Mouse (Mus musculus) cerebellum, adult 11-12 months (tissue): Measurements from ENCODE around the gene Ptprs.
"Not testable (repeated sequence)": the region's sequence is repeated elsewhere in the genome, so short reads cannot be mapped to it uniquely, and the experiment has no call there.

ENCODE experiments used
- DNase-seq: peaks from one replicate; pipeline ENCODE4 v3.0.0; 2022

Gene Ptprs

GRCm38 (mm10) chr17:56476402-56476752 is at the start of gene Ptprs:
Gene Ptprs (minus strand): TSS chr17:56476483.
- DNase-seq = peak; percentile 98

- DNase-seq = no peak
These were observed 48.7 kb upstream of the Ptprs start for GRCm38 (mm10) chr17:56524943-56525342.

GRCm38 (mm10) chr17:56522744-56523143 is 46.5 kb upstream of the Ptprs start:
- DNase-seq = no peak

- DNase-seq = no peak
These were observed 39.6 kb upstream of the Ptprs start for GRCm38 (mm10) chr17:56515690-56516410.

GRCm38 (mm10) chr17:56514916-56515315 is 38.6 kb upstream of the Ptprs start:
- peak; percentile 1 for DNase-seq

- peak; percentile 1 for DNase-seq
These were observed 38.0 kb upstream of the Ptprs start for GRCm38 (mm10) chr17:56514330-56514729.

GRCm38 (mm10) chr17:56512310-56512709 is 36.0 kb upstream of the Ptprs start, which contains the start of gene Znrf4:
Gene Znrf4 (minus strand): TSS chr17:56512431.
- no peak for DNase-seq

GRCm38 (mm10) chr17:56511707-56512090 is 35.4 kb upstream of the Ptprs start:
- DNase-seq = peak; percentile 24

GRCm38 (mm10) chr17:56510970-56511706 is 34.9 kb upstream of the Ptprs start:
- DNase-seq = peak; percentile 48

GRCm38 (mm10) chr17:56510473-56510969 is 34.2 kb upstream of the Ptprs start:
- peak; percentile 74 for DNase-seq

- DNase-seq = peak; percentile 81
These were observed 33.6 kb upstream of the Ptprs start for GRCm38 (mm10) chr17:56509707-56510472.

GRCm38 (mm10) chr17:56509021-56509640 is 32.8 kb upstream of the Ptprs start:
- DNase-seq = peak; percentile 31

GRCm38 (mm10) chr17:56507161-56508068 is 31.1 kb upstream of the Ptprs start:
- peak; percentile 99 for DNase-seq

- peak; percentile 47 for DNase-seq
These were observed 30.3 kb upstream of the Ptprs start for GRCm38 (mm10) chr17:56506417-56507065.

- DNase-seq = no peak
These were observed 29.1 kb upstream of the Ptprs start for GRCm38 (mm10) chr17:56505401-56505800.

GRCm38 (mm10) chr17:56502526-56502925 is 26.2 kb upstream of the Ptprs start:
- peak; percentile 79 for DNase-seq

- not testable (repeated sequence) for DNase-seq
These were observed 25.5 kb upstream of the Ptprs start for GRCm38 (mm10) chr17:56501635-56502400.

GRCm38 (mm10) chr17:56499229-56499628 is 22.9 kb upstream of the Ptprs start:
- no peak for DNase-seq

- DNase-seq = no peak
These were observed 18.2 kb upstream of the Ptprs start for GRCm38 (mm10) chr17:56494480-56494879.

GRCm38 (mm10) chr17:56493841-56494240 is 17.6 kb upstream of the Ptprs start:
- DNase-seq = no peak
